Mouse (Mus musculus) CD4-positive helper T cell, adult 2 months (primary cell): ENCODE data around the gene Gls.
A peak's percentile ranks its signal among the peaks of the same experiment; 100 is the strongest.

Experiments used
- DNase-seq: peaks from one replicate; pipeline ENCODE4 v3.0.0-alpha.2; 2012; ENCODE audit warnings: low read depth, missing footprints, low spot score

The Gls gene

DNA sequence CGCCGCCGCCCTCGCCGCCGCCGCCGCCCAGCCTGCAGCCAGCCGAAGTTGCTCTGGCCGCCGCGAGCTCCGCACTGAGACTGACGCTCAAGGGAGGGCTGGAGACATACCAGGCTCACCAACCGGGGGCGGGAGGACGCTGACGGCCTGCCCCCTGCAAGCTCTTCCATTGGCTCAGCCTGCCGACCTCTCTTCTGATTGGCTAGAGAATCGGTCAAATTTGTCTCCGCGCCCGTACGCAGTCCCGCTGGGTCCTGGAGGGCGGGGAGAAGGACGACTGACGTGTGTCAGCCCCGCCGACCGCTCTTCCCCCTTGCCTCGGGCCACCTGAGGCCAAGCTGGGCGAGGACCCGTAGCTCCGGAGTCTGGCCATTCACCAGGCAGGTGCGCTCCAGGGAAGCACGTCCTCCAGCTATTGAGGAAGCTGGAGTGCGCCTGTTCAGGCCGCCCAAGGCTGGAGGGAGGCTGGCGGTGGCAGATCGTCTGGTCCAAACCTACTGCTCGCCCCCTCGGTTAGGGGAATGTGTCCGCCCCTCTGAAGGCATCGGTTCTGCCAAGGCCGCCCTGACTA lies at the start of gene Gls:
Gls (minus strand) TSS at position 90 of the 571 bp plus-strand sequence.
- peak; percentile 97 for DNase-seq

- no peak for DNase-seq
Observed at GRCm38 (mm10) chr1:52279831-52280595, 47.0 kb upstream of the Gls start.

GRCm38 (mm10) chr1:52279331-52279730 lies 46.3 kb upstream of the Gls start:
- DNase-seq: no peak

DNA sequence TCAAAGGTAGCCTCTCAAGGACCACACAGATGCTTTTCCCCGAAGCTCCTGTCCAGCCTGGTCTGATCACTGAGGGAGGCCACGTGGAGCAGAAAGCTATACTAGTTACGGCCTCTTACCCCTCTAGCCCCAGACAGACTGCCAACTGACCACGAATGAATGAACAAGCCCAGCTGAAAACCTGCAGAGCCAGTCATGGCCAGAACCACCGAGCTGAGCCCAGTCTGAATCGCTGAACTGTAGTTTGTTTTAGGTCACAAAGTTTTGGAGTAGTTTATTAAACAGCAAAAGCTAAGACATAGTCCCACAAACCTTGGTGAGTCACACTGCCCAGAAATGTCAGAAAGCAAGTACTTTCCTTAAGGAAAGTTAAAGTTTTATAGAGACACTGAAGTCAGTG lies 45.0 kb upstream of the Gls start:
- no peak for DNase-seq

- DNase-seq: peak; percentile 16
Observed at GRCm38 (mm10) chr1:52274210-52274609, 41.2 kb upstream of the Gls start.

GRCm38 (mm10) chr1:52272018-52272678 lies 39.1 kb upstream of the Gls start:
- DNase-seq: no peak

DNA sequence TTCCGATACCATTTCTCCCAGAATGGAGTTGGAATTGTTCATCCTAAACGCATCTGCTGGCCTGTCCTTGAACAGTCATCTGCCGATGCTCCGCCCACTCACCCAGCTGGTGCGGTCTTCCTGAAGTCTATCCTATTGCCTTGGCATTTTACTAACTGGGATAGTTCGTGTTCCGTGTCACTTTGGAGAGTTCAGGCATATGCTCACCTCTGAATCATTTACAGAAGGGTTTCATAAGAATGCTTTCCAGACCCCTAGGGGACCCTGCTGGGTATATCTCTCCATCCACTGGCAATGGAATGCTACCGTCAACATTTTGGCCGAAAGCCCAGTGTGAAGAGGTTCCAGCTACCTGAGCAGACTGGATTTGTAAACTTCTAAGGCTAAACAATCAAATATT lies 37.3 kb upstream of the Gls start:
- no peak for DNase-seq

- no peak for DNase-seq
Observed at GRCm38 (mm10) chr1:52269596-52269995, 36.6 kb upstream of the Gls start.

- no peak for DNase-seq
Observed at GRCm38 (mm10) chr1:52268006-52268405, 35.0 kb upstream of the Gls start.

- peak; percentile 78 for DNase-seq
Observed at GRCm38 (mm10) chr1:52267606-52268005, 34.6 kb upstream of the Gls start.

DNA sequence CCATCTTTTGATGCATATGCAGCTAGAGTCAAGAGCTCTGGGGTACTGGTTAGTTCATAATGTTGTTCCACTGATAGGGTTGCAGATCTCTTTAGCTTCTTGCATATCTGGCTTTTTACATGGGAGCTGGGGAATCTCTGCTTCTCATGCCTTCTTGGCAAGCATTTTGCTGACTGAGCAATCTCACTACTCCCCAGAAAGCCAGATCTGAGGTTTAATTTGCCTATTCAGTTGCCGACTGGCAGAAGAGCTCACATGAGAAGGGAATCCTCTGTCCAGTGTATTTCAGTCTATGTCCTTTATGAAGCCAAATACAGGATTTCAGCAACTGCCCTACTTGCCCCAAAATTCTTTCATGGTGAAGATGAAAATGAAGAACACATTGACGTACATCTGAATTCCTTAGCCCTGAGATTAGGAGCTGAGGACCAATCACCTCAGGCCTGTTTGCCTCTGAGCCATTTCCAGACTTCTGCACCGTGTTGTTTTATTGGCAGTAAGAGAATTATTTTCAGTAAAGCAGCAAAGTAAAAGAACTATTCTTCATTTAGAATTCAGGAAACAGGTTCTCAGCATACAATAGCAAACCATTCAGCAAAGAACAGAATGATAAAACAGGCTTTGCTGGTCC lies 33.0 kb upstream of the Gls start:
- no peak for DNase-seq

DNA sequence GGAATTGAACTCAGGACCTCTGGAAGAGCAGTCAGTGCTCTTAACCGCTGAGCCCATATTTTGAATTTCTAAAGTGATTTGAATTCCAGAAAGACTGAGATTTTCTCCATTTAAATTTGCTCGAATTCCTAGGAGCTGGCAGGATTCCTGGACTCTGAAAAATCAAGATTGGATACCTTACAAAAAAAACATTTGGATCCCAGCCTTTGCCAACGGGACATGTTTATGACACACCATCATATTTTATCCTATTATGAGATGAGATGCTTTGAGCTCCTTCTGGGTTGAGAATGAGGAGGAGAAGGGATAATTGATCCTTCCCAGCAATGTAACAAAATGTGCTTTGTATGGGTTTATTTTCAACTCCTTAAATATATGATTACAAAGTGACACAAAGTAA lies 31.3 kb upstream of the Gls start:
- no peak for DNase-seq

GRCm38 (mm10) chr1:52260354-52261090 lies 27.5 kb upstream of the Gls start:
- no peak for DNase-seq

GRCm38 (mm10) chr1:52258006-52258749 lies 25.1 kb upstream of the Gls start:
- DNase-seq: no peak

- no peak for DNase-seq
Observed at GRCm38 (mm10) chr1:52256916-52257315, 23.9 kb upstream of the Gls start.

DNA sequence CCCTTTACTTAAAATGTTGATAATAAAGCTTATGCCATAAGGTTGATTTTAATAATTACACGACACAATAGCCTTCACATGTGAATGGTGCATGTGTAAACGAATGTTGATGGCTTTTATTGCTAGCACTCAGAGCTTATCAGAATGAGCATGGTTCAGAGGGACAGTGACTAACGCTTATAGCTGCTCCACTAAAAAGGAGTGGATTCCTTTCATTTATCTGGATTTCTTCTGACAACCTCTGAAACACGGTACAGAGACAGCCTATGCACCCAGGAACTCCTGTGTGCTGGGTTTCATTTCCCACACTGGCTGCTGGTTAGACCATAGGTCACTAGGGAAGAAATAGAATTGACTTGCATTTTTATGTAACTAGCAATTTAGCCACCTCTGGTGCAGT lies 23.2 kb upstream of the Gls start:
- no peak for DNase-seq

GRCm38 (mm10) chr1:52254411-52254810 lies 21.4 kb upstream of the Gls start:
- DNase-seq: no peak

DNA sequence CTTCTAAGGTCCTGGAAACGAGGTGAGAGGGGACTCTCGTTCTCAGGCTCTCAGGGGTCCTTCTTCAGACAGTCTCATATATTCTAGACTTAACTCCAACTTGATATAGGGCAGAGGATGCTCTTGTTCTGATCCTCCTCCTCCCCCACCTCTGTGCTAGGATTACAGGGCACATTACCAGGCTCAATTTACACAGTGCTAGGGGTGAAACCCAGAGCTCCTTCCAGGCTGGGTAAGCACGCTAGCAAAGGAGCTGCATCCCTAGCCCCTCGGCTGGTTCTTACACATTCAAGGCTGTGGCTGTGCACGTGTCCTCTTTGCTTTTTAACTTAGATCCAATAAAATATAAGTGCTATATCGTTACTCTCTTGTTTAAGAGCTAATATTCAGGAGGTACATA lies 20.4 kb upstream of the Gls start:
- DNase-seq: no peak

GRCm38 (mm10) chr1:52252447-52252846 lies 19.4 kb upstream of the Gls start:
- no peak for DNase-seq

DNA sequence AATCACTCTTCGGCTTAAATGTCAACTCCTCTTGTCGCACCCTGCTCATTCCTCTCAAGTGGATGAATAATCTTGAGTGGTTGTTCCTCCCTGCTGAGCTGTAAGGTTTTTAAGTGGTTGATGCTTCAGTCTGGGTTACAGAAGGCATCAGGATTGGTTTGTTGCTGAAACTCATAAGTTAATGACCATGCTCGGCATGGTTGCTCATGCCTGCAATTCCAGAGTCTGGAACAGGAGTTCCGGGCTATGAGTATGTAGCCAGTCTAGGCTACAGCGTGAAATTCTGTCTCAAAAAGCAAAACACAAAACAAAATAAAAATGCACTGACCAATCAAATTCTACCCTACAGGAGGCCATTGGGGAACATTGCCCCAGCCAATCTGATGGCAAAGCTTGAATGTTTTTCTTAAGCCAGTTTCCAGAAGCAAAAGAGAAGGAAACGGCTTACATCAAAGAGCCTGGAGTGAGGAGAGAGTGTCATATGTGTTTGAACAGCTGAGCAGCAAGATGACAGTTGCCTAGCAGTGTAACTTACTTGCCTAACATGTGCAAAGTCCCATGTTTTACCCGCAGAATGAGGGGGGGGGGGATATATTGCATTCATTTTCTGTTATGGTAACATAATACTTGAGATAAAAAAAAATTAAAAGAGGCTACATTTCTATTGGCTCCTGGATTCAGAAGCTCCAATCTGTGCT lies 18.2 kb upstream of the Gls start:
- DNase-seq: no peak
